Mouse (Mus musculus): Measurements from ENCODE around the gene Mrvi1.

- no peak for TF ChIP-seq CTCF (IDR thresholded peaks at IDR 0.05; ENCODE audit: low read depth, low read length)
- no peak for TF ChIP-seq POLR2A (IDR thresholded peaks at IDR 0.05; ENCODE audit: insufficient read depth, low read length)
Observed at GRCm38 (mm10) chr7:110981036-110981435, 1.2 kb downstream of the Mrvi1 start.

Data from ES-Bruce4 (cell line).